Comparison of ENCODE assay signal across 21 mouse cellular contexts in the genomic region with DNA sequence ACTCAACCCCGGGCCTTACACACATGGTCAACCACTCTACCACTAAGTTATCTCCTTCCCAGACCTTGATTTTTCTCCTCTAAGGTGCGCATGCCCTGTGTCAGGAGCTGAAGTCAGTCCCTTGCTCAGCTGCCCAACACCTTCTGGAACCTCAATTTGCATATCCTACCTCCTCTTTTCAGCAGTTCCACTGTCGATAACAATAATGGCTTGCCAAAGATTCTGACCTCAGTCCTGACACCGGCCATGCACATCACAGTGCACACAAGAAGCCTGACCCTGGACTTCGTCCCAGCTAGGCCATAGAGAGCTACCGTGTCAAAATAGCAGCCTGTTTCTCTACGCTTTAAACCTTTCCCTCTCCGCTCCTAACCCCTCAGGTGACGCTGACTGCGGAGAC. TPM values are rescaled to one million over a fixed set of nuclear protein-coding genes. Genes with fewer than 3 reads are reported as not detected.
DNase-seq lines count a peak whose midpoint lies in the region; ATAC-seq and TF ChIP-seq lines count a peak whose summit lies in the region.
"Had no signal": no experiment of that assay in that cellular context is flagged by ENCODE, and none has a peak within 500 bp of the region (broad histone marks: within the 10 kb centered on the region; RNA-seq: fewer than 3 reads in every experiment).

No protein-coding gene starts in this region.

- peak overlapping the region; percentile 27; the same call in 1 of the 2 replicates for H3K4me2 ChIP-seq in heart, embryonic 16.5 days (ENCODE audit: low read depth, low read length)
- peak overlapping the region; percentile 73 for H3K4me2 ChIP-seq in liver, embryonic 16.5 days (ENCODE audit: low read depth, low read length)
- H3K4me2 ChIP-seq: hindbrain, embryonic 15.5 days had no signal

- H3K27me3 ChIP-seq in heart, adult 2 months (ENCODE audit: control insufficient read depth, insufficient read depth, low read length): no peaks in the 10 kb centered on the region
- no peaks in the 10 kb centered on the region for H3K27me3 ChIP-seq in heart, embryonic 16.5 days (ENCODE audit: control insufficient read depth, insufficient read depth, low read length)
- H3K27me3 ChIP-seq in liver, embryonic 16.5 days (ENCODE audit: control insufficient read depth, insufficient read depth, low read depth, low read length): no peaks in the 10 kb centered on the region
- H3K27me3 ChIP-seq: hindbrain, embryonic 15.5 days had no signal

- peaks cover 7% of the 10 kb centered on the region for H3K36me3 ChIP-seq in heart, adult 2 months (ENCODE audit: control insufficient read depth, insufficient read depth, low read length)
- peaks cover 37% of the 10 kb centered on the region for H3K36me3 ChIP-seq in heart, embryonic 16.5 days (ENCODE audit: control insufficient read depth, insufficient read depth)
- H3K36me3 ChIP-seq in liver, embryonic 16.5 days (ENCODE audit: control insufficient read depth, insufficient read depth): peaks cover 6% of the 10 kb centered on the region
- H3K36me3 ChIP-seq: hindbrain, embryonic 15.5 days had no signal

- H3K4me3 ChIP-seq in heart, adult 2 months: no peak overlapping the region; the same call in 1 of the 2 replicates
- H3K4me3 ChIP-seq in heart, embryonic 16.5 days (ENCODE audit: low read length): no peak overlapping the region
- H3K4me3 ChIP-seq in liver, embryonic 16.5 days (ENCODE audit: low read depth, low read length): peak overlapping the region; percentile 67
- H3K4me3 ChIP-seq: hindbrain, embryonic 15.5 days had no signal

- H3K27ac ChIP-seq in heart, adult 2 months: peak overlapping the region; percentile 49
- H3K27ac ChIP-seq in heart, embryonic 16.5 days (ENCODE audit: low read length): peak overlapping the region; percentile 9
- H3K27ac ChIP-seq in liver, embryonic 16.5 days (ENCODE audit: low read length): peak overlapping the region; percentile 98
- H3K27ac ChIP-seq: hindbrain, embryonic 15.5 days had no signal

- TF ChIP-seq POLR2A in heart, adult 2 months (IDR thresholded peaks at IDR 0.05; ENCODE audit: insufficient read depth, low read depth, low read length): no peak

- H3K79me2 ChIP-seq in heart, adult 2 months (replicated peaks; ENCODE audit: control insufficient read depth, insufficient read depth, low read length): no peaks in the 10 kb centered on the region

- TF ChIP-seq CTCF in heart, adult 2 months (IDR thresholded peaks at IDR 0.05): no peak

- intact Hi-C loops in heart, adult 2 months (cut with DNase I): no loop called here
- intact Hi-C loops in heart, postnatal 36 days (cut with DNase I): no loop called here

- ATAC-seq in heart, embryonic 16.5 days (replicated peaks; ENCODE audit: extremely low read depth, insufficient read depth, low FRiP score): no peak
- no peak for ATAC-seq in liver, embryonic 16.5 days (ENCODE audit: low read depth)
- ATAC-seq: intestine, embryonic 16.5 days had no signal

- H3K4me1 ChIP-seq in heart, adult 2 months (ENCODE audit: control insufficient read depth, insufficient read depth, low read length): peaks cover 18% of the 10 kb centered on the region
- H3K4me1 ChIP-seq in heart, embryonic 16.5 days (ENCODE audit: control insufficient read depth, insufficient read depth, low read length): peaks cover 71% of the 10 kb centered on the region
- peaks cover 64% of the 10 kb centered on the region for H3K4me1 ChIP-seq in liver, embryonic 16.5 days (ENCODE audit: control insufficient read depth, low read depth, low read length)

- WGBS in heart, adult 2 months: 65% methylated on average over 10 of the region's 10 CpGs
- 63% methylated on average over 10 of the region's 10 CpGs for WGBS in heart, embryonic 16.5 days
- WGBS in liver, embryonic 16.5 days (ENCODE audit: insufficient replicate concordance): 65% methylated on average over 10 of the region's 10 CpGs

- DNase-seq in heart, adult 2 months: peak; percentile 37 to 59
- no peak for DNase-seq in heart, postnatal 36 days
- peak; percentile 71 for DNase-seq in MEL-GATA-1-ER (ENCODE audit: extremely low read depth, low read depth)
- no peak for DNase-seq in urinary bladder, postnatal 10 days (ENCODE audit: low spot score)
- DNase-seq in right cerebral cortex, postnatal 10 days (ENCODE audit: low spot score in 2 of 2): no peak
- DNase-seq: B cell, adult 2 months; cerebellum, postnatal 10 days; layer of hippocampus, postnatal 36 days; lung, adult 18-20 months had no signal

- TF ChIP-seq EP300 in heart, adult 2 months (IDR thresholded peaks at IDR 0.05; ENCODE audit: insufficient read depth, low read depth, low read length): 0 out of 2 replicates have a peak, but pooled peaks have one; percentile 40

- H3K9me3 ChIP-seq in heart, embryonic 16.5 days (replicated peaks; ENCODE audit: control insufficient read depth, low read length): no peaks in the 10 kb centered on the region
- H3K9me3 ChIP-seq in liver, embryonic 16.5 days (replicated peaks; ENCODE audit: control insufficient read depth, low read length): no peaks in the 10 kb centered on the region
- H3K9me3 ChIP-seq: hindbrain, embryonic 15.5 days had no signal

- no peak overlapping the region; the same call in 1 of the 2 replicates for H3K9ac ChIP-seq in heart, adult 2 months (ENCODE audit: low read depth, low read length)
- no peak overlapping the region; the same call in 1 of the 2 replicates for H3K9ac ChIP-seq in heart, embryonic 16.5 days (ENCODE audit: low read length)
- H3K9ac ChIP-seq in liver, embryonic 16.5 days (ENCODE audit: low read depth, low read length): no peak overlapping the region
- H3K9ac ChIP-seq: hindbrain, embryonic 15.5 days had no signal

RNA-seq across cellular contexts. Expression of a gene that starts 11.4 kb away (rescaled TPM):
- total RNA-seq in heart, adult 2 months (2021): 100 to 1,000 TPM; 462 to 476 TPM
- 695 and 745 TPM in 2 replicates for polyA plus RNA-seq in heart, adult 2 months (2012; rRNA removed)
- total RNA-seq in heart, postnatal 36 days (2021): 100 to 1,000 TPM; 442 to 516 TPM
- 421 and 423 TPM in 2 replicates for polyA plus RNA-seq in heart, embryonic 16.5 days (2015; fragmentation: Nextera tagmentation; extraction: Ambion mirVana)
- polyA plus RNA-seq in liver, embryonic 16.5 days (2015; fragmentation: Nextera tagmentation; extraction: Ambion mirVana): 21.8 and 26.4 TPM in 2 replicates
- total RNA-seq: granulocyte monocyte progenitor cell, adult 5-6 weeks had no signal

RNA-seq across cellular contexts. Expression of a gene that starts 26.6 kb away (rescaled TPM):
- not detected for total RNA-seq in heart, adult 2 months (2021)
- polyA plus RNA-seq in heart, adult 2 months (2012; rRNA removed): not detected in 2 replicates
- not detected for total RNA-seq in heart, postnatal 36 days (2021)
- polyA plus RNA-seq in heart, embryonic 16.5 days (2015; fragmentation: Nextera tagmentation; extraction: Ambion mirVana): 2.3 and 4.6 TPM in 2 replicates
- not detected in 2 replicates for polyA plus RNA-seq in liver, embryonic 16.5 days (2015; fragmentation: Nextera tagmentation; extraction: Ambion mirVana)
- total RNA-seq: adrenal gland, adult 18-20 months; granulocyte monocyte progenitor cell, adult 5-6 weeks; layer of hippocampus, postnatal 36 days; midbrain, postnatal 0 days had no signal
- polyA plus RNA-seq: embryonic facial prominence, embryonic 14.5 days; forebrain, embryonic 11.5 days; frontal cortex, adult 2 months; hindbrain, embryonic 15.5 days; kidney, embryonic 16.5 days; midbrain, postnatal 0 days; neural tube, embryonic 11.5 days had no signal

RNA-seq across cellular contexts. Expression of a gene that starts 26.6 kb away (rescaled TPM):
- 100 to 1,000 TPM; 295 to 358 TPM for total RNA-seq in heart, adult 2 months (2021)
- polyA plus RNA-seq in heart, adult 2 months (2012; rRNA removed): 190 and 221 TPM in 2 replicates
- total RNA-seq in heart, postnatal 36 days (2021): 100 to 1,000 TPM; 313 to 334 TPM
- polyA plus RNA-seq in heart, embryonic 16.5 days (2015; fragmentation: Nextera tagmentation; extraction: Ambion mirVana): 256 and 261 TPM in 2 replicates
- polyA plus RNA-seq in liver, embryonic 16.5 days (2015; fragmentation: Nextera tagmentation; extraction: Ambion mirVana): 209 and 258 TPM in 2 replicates

RNA-seq across cellular contexts. Expression of a gene that starts 31.5 kb away (rescaled TPM):
- total RNA-seq in heart, adult 2 months (2021): not detected
- 0.20 TPM in 1 of 2 replicates, not detected in the other for polyA plus RNA-seq in heart, adult 2 months (2012; rRNA removed)
- total RNA-seq in heart, postnatal 36 days (2021): not detected
- 0.12 and 0.50 TPM in 2 replicates for polyA plus RNA-seq in heart, embryonic 16.5 days (2015; fragmentation: Nextera tagmentation; extraction: Ambion mirVana)
- 0.06 TPM in 1 of 2 replicates, not detected in the other for polyA plus RNA-seq in liver, embryonic 16.5 days (2015; fragmentation: Nextera tagmentation; extraction: Ambion mirVana)
- total RNA-seq: granulocyte monocyte progenitor cell, adult 5-6 weeks had no signal

RNA-seq across cellular contexts. Expression of a gene that starts 59.5 kb away (rescaled TPM):
- 1 to 10 TPM; 6.8 to 8.8 TPM for total RNA-seq in heart, adult 2 months (2021)
- 9.6 and 13.6 TPM in 2 replicates for polyA plus RNA-seq in heart, adult 2 months (2012; rRNA removed)
- total RNA-seq in heart, postnatal 36 days (2021): 10 to 100 TPM in 1 of 2 experiments, 1 to 10 TPM in 1; 9.1 to 10.1 TPM
- polyA plus RNA-seq in heart, embryonic 16.5 days (2015; fragmentation: Nextera tagmentation; extraction: Ambion mirVana): 3.6 and 4.2 TPM in 2 replicates
- 34.8 and 40.4 TPM in 2 replicates for polyA plus RNA-seq in liver, embryonic 16.5 days (2015; fragmentation: Nextera tagmentation; extraction: Ambion mirVana)
- total RNA-seq: granulocyte monocyte progenitor cell, adult 5-6 weeks had no signal

Comparison
In these comparisons a context has a peak if more than half of its experiments do, and no peak if none do; other contexts are left out.
1. DNase-seq: peak in heart, adult 2 months (2 of 2) and MEL-GATA-1-ER (single experiment); none in heart, postnatal 36 days (0 of 2), urinary bladder, postnatal 10 days (single experiment) and right cerebral cortex, postnatal 10 days (0 of 2).
2. H3K27ac ChIP-seq: peak in every context shown above with its lines; median percentile 98 in liver, embryonic 16.5 days; 49 in heart, adult 2 months; 9 in heart, embryonic 16.5 days.
3. RNA of a gene that starts 11.4 kb away (polyA plus RNA-seq): 695 to 745 TPM in heart, adult 2 months and 421 to 423 TPM in heart, embryonic 16.5 days; 21.8 to 26.4 TPM in liver, embryonic 16.5 days; every median in the first group is over 10 times any median in the second.